Mouse (Mus musculus): ENCODE results near the gene Vax1.

GRCm38 (mm10) chr19:59145064-59145463, 24.8 kb downstream of the Vax1 start:
- TF ChIP-seq CTCF (IDR thresholded peaks at IDR 0.05; ENCODE audit: borderline replicate concordance, insufficient read depth, low read length) = no peak
- no peak for TF ChIP-seq POLR2A (IDR thresholded peaks at IDR 0.05; ENCODE audit: low read depth, low read length)

Data from embryonic fibroblast, embryonic 13.5 days (primary cell).